Mouse (Mus musculus): ENCODE results near the gene Arhgap22. TPM values are rescaled to one million over a fixed set of nuclear protein-coding genes. Genes with fewer than 3 reads are reported as not detected.

Arhgap22 gene
- total and polyA plus RNA-seq, 3 experiments: 0.17 to 0.39 (median 0.29) TPM

DNA sequence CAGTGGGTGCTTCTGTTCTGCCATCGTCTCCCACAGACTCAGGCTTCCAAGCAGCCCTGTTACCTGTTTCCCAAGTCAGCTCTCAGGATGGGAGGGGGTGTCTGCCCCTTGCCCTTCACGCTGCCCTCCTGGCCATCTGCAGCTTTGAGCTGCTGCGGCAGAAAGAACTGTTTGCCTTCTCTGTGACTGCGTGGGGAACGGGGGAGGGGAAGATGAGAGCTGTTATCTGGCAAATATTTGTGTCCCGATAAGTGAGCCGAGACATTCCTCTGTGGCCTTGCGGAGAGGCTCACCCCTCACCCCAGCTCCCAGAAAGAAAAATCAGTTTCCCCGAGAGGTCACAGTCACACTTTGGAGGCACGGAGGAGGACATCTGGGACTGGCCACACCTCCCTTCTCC lies 149.0 kb downstream of the Arhgap22 start:
- H3K4me2 ChIP-seq (ENCODE audit: insufficient read depth, low read depth, poor library complexity, severe bottlenecking): no peak overlapping the region
- H3K27ac ChIP-seq (ENCODE audit: insufficient read depth, low read depth): no peak overlapping the region
- H3K4me1 ChIP-seq (ENCODE audit: control insufficient read depth in 1 of 2, insufficient read depth in 2 of 2): peaks cover 4 to 7% of the 10 kb centered on the region in 2 experiments; a peak in 2 of 4 replicates
- no peak overlapping the region for H3K4me3 ChIP-seq (replicated peaks in 1 of 3; ENCODE audit: low read depth in 2 of 3, low read length in 2 of 3, poor library complexity in 1 of 3)
- no peak overlapping the region for H3K9ac ChIP-seq (ENCODE audit: insufficient read depth, low read depth)
- H3K79me2 ChIP-seq (replicated peaks; ENCODE audit: control insufficient read depth, extremely low read depth, insufficient read depth, poor library complexity, severe bottlenecking): no peaks in the 10 kb centered on the region
- H3K9me3 ChIP-seq (replicated peaks; ENCODE audit: low read length): no peaks in the 10 kb centered on the region
- dilution Hi-C loops (cut with MboI; ENCODE audit: extremely low pct_ligation_motif_present, extremely low pct_unique_long_range_greater_than_20kb, low sequenced_read_pairs): no loop called here
- H3K27me3 ChIP-seq (replicated peaks): peaks cover 27% of the 10 kb centered on the region
- no peak for TF ChIP-seq IRF4 (IDR thresholded peaks at IDR 0.05; ENCODE audit: low read depth, low read length)
- in situ Hi-C loops (cut with MboI; ENCODE audit: low pct_ligation_motif_present, low pct_unique_long_range_greater_than_20kb, low sequenced_read_pairs): loop anchor here (10.0 kb wide), 1 partner anchor 148 kb away; the partner anchor contains the start of gene Arhgap22
- H3K36me3 ChIP-seq (replicated peaks in 1 of 2; ENCODE audit: control insufficient read depth in 1 of 2, insufficient read depth in 1 of 2, low read length in 1 of 2): no peaks in the 10 kb centered on the region
- no peak for DNase-seq (ENCODE audit: extremely low read depth)

DNA sequence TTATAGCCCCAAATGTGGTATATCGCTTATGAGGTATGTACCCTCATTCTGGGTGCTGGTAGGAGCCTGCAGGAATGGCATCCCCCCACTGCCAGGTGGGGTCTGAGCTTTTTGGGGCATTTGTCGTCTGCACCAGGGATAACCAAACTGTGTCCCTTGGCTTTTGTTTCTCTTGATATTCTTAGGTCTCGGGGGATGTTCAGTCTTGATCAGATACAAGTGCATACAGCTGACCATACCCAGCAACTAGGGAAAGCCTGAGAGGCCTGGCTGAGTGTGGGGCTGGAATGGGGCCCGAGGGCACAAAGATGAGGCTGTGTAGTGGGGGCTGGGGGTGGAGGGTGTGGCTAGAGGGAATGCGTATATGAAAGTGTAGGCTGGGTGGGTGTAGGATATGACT lies 149.8 kb downstream of the Arhgap22 start:
- Histone ChIP-seq H3K9ac (ENCODE audit: insufficient read depth, low read depth) (no peak overlapping the region), H3K27ac (ENCODE audit: insufficient read depth, low read depth) (no peak overlapping the region), H3K27me3 (replicated peaks) (peaks cover 27% of the 10 kb centered on the region), H3K4me1 (ENCODE audit: control insufficient read depth in 1 of 2, insufficient read depth in 2 of 2) (peaks cover 0 to 3% of the 10 kb centered on the region in 2 experiments; a peak in 1 of 4 replicates), H3K79me2 (replicated peaks; ENCODE audit: control insufficient read depth, extremely low read depth, insufficient read depth, poor library complexity, severe bottlenecking) (no peaks in the 10 kb centered on the region), H3K9me3 (replicated peaks; ENCODE audit: low read length) (no peaks in the 10 kb centered on the region), H3K4me3 (replicated peaks in 1 of 3; ENCODE audit: low read depth in 2 of 3, low read length in 2 of 3, poor library complexity in 1 of 3) (no peak overlapping the region), H3K4me2 (ENCODE audit: insufficient read depth, low read depth, poor library complexity, severe bottlenecking) (no peak overlapping the region), H3K36me3 (replicated peaks in 1 of 2; ENCODE audit: control insufficient read depth in 1 of 2, insufficient read depth in 1 of 2, low read length in 1 of 2) (no peaks in the 10 kb centered on the region)
- in situ Hi-C loops (cut with MboI; ENCODE audit: low pct_ligation_motif_present, low pct_unique_long_range_greater_than_20kb, low sequenced_read_pairs) (loop anchor here (10.0 kb wide), 1 partner anchor 149 kb away; the partner anchor contains the start of gene Arhgap22), dilution Hi-C loops (cut with MboI; ENCODE audit: extremely low pct_ligation_motif_present, extremely low pct_unique_long_range_greater_than_20kb, low sequenced_read_pairs) (no loop called here)
- DNase-seq (ENCODE audit: extremely low read depth): no peak
- no peak for TF ChIP-seq MEF2A (IDR thresholded peaks at IDR 0.05; ENCODE audit: borderline replicate concordance, low read depth, low read length)
- no peak for TF ChIP-seq E2F4 (IDR thresholded peaks at IDR 0.05; ENCODE audit: insufficient replicate concordance, low read depth, low read length)
- TF ChIP-seq RAD21 (IDR thresholded peaks at IDR 0.05; ENCODE audit: low read depth, low read length): no peak
- no peak for TF ChIP-seq POLR2A (IDR thresholded peaks at IDR 0.05; ENCODE audit: low read depth, low read length)
- TF ChIP-seq GABPA (IDR thresholded peaks at IDR 0.05; ENCODE audit: insufficient replicate concordance, low read depth, low read length): no peak
- no peak for TF ChIP-seq IRF4 (IDR thresholded peaks at IDR 0.05; ENCODE audit: low read depth, low read length)
- TF ChIP-seq TCF12 (IDR thresholded peaks at IDR 0.05; ENCODE audit: low read depth, low read length): no peak
- TF ChIP-seq ETS1 (conservative IDR thresholded peaks at IDR 0.05; ENCODE audit: low read depth, low read length): no peak
- TF ChIP-seq MAX (IDR thresholded peaks at IDR 0.05; ENCODE audit: low read length): no peak
- no peak for TF ChIP-seq MYC (IDR thresholded peaks at IDR 0.05; ENCODE audit: low read depth, low read length)
- no peak for TF ChIP-seq USF1 (IDR thresholded peaks at IDR 0.05; ENCODE audit: low read depth, low read length)

DNA sequence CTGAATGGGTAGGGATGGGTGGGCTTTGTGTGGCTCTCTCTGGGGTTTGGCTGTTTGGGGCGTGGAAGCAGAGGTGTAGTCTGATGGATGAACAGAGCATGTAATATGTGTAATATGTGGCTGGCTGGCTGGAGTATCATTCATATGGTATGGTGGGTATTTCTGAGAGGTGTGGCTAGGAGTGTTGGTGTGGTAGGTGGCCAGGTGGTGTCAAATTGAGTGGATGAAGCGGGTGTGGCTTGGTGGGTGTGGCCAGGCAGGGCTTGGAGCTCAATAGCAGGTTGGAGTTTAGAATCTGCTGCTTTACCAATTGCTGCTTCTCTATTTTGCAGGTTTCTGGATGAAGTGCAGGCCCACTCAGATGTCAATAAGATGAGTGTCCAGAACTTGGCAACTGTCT lies 150.2 kb downstream of the Arhgap22 start:
- no peak overlapping the region for H3K4me2 ChIP-seq (ENCODE audit: insufficient read depth, low read depth, poor library complexity, severe bottlenecking)
- H3K4me3 ChIP-seq (replicated peaks in 1 of 3; ENCODE audit: low read depth in 2 of 3, low read length in 2 of 3, poor library complexity in 1 of 3): no peak overlapping the region
- in situ Hi-C loops (cut with MboI; ENCODE audit: low pct_ligation_motif_present, low pct_unique_long_range_greater_than_20kb, low sequenced_read_pairs): loop anchor here (10.0 kb wide), 1 partner anchor 149 kb away; the partner anchor contains the start of gene Arhgap22
- H3K27me3 ChIP-seq (replicated peaks): peaks cover 24% of the 10 kb centered on the region
- no peaks in the 10 kb centered on the region for H3K36me3 ChIP-seq (replicated peaks in 1 of 2; ENCODE audit: control insufficient read depth in 1 of 2, insufficient read depth in 1 of 2, low read length in 1 of 2)
- no peak overlapping the region for H3K27ac ChIP-seq (ENCODE audit: insufficient read depth, low read depth)
- DNase-seq (ENCODE audit: extremely low read depth): no peak
- TF ChIP-seq ZC3H11A (IDR thresholded peaks at IDR 0.05; ENCODE audit: low read depth, low read length) (no peak), CHD1 (IDR thresholded peaks at IDR 0.05; ENCODE audit: low read depth, low read length) (no peak), TCF12 (IDR thresholded peaks at IDR 0.05; ENCODE audit: low read depth, low read length) (no peak), HCFC1 (IDR thresholded peaks at IDR 0.05; ENCODE audit: low read depth, low read length) (no peak), SMC3 (IDR thresholded peaks at IDR 0.05; ENCODE audit: low read depth, low read length) (no peak), MAFK (IDR thresholded peaks at IDR 0.05; ENCODE audit: insufficient replicate concordance, low read length) (no peak), POLR2A (IDR thresholded peaks at IDR 0.05; ENCODE audit: low read depth, low read length) (no peak), JUND (conservative IDR thresholded peaks at IDR 0.05; ENCODE audit: low read depth, low read length) (no peak), MAX (IDR thresholded peaks at IDR 0.05; ENCODE audit: low read length) (no peak), NRF1 (IDR thresholded peaks at IDR 0.05; ENCODE audit: low read depth, low read length) (no peak), ZNF384 (IDR thresholded peaks at IDR 0.05; ENCODE audit: low read depth, low read length) (no peak), ETS1 (conservative IDR thresholded peaks at IDR 0.05; ENCODE audit: low read depth, low read length) (no peak), BHLHE40 (IDR thresholded peaks at IDR 0.05; ENCODE audit: low read depth, low read length) (no peak), RCOR1 (conservative IDR thresholded peaks at IDR 0.05; ENCODE audit: low read depth, low read length) (no peak), SIN3A (IDR thresholded peaks at IDR 0.05; ENCODE audit: low read length) (no peak), NELFE (IDR thresholded peaks at IDR 0.05; ENCODE audit: low read depth, low read length) (no peak), USF2 (conservative IDR thresholded peaks at IDR 0.05; ENCODE audit: low read depth, low read length) (no peak)
- peaks cover 0 to 3% of the 10 kb centered on the region in 2 experiments; a peak in 1 of 4 replicates for H3K4me1 ChIP-seq (ENCODE audit: control insufficient read depth in 1 of 2, insufficient read depth in 2 of 2)
- dilution Hi-C loops (cut with MboI; ENCODE audit: extremely low pct_ligation_motif_present, extremely low pct_unique_long_range_greater_than_20kb, low sequenced_read_pairs): no loop called here
- H3K9me3 ChIP-seq (replicated peaks; ENCODE audit: low read length): no peaks in the 10 kb centered on the region
- H3K79me2 ChIP-seq (replicated peaks; ENCODE audit: control insufficient read depth, extremely low read depth, insufficient read depth, poor library complexity, severe bottlenecking): no peaks in the 10 kb centered on the region
- no peak overlapping the region for H3K9ac ChIP-seq (ENCODE audit: insufficient read depth, low read depth)

All from CH12.LX (cell line).